Mouse (Mus musculus) thymus, postnatal 0 days (tissue): ENCODE data around the gene Car3. TPM values are rescaled to one million over a fixed set of nuclear protein-coding genes. Genes with fewer than 3 reads are reported as not detected.

Source experiments
- DNase-seq: peaks from one replicate; pipeline ENCODE4 v3.0.0-alpha.2; 2015; ENCODE audit warnings: low spot score
- polyA plus RNA-seq: library from polyadenylated mRNA; unstranded; fragments of >200 nt; fragmentation: Nextera tagmentation; extraction: Ambion mirVana; gene quantifications from 2 replicates; pipeline ENCODE4 v1.2.1, GENCODE M21; 2015

The Car3 gene
- polyA plus RNA-seq, 1 experiment from 2014 or later: 23.5 TPM

- DNase-seq: peak; percentile 70
Measured at GRCm38 (mm10) chr3:14874402-14875040, 11.2 kb downstream of the Car3 start.

- no peak for DNase-seq
Measured at GRCm38 (mm10) chr3:14876325-14876918, 13.1 kb downstream of the Car3 start.

- no peak for DNase-seq
Measured at GRCm38 (mm10) chr3:14877251-14877909, 14.1 kb downstream of the Car3 start.

GRCm38 (mm10) chr3:14878749-14879223 is 15.5 kb downstream of the Car3 start:
- DNase-seq: no peak

GRCm38 (mm10) chr3:14879293-14879692 is 16.0 kb downstream of the Car3 start:
- no peak for DNase-seq

GRCm38 (mm10) chr3:14880277-14880676 is 17.0 kb downstream of the Car3 start:
- DNase-seq: no peak

GRCm38 (mm10) chr3:14882005-14882404 is 18.7 kb downstream of the Car3 start:
- DNase-seq: no peak

- no peak for DNase-seq
Measured at GRCm38 (mm10) chr3:14882756-14883155, 19.4 kb downstream of the Car3 start.

GRCm38 (mm10) chr3:14884826-14885225 is 21.5 kb downstream of the Car3 start:
- no peak for DNase-seq

GRCm38 (mm10) chr3:14886102-14887098 is 23.1 kb downstream of the Car3 start, which contains the start of gene Car2:
Gene Car2, plus strand, starts transcription at chr3:14886273.
- DNase-seq: peak; percentile 38

- DNase-seq: peak; percentile 11
Measured at GRCm38 (mm10) chr3:14887134-14887666, 23.9 kb downstream of the Car3 start.

GRCm38 (mm10) chr3:14887686-14888295 is 24.5 kb downstream of the Car3 start:
- no peak for DNase-seq

- no peak for DNase-seq
Measured at GRCm38 (mm10) chr3:14888549-14888948, 25.2 kb downstream of the Car3 start.

- no peak for DNase-seq
Measured at GRCm38 (mm10) chr3:14889085-14889484, 25.8 kb downstream of the Car3 start.

GRCm38 (mm10) chr3:14889716-14890409 is 26.6 kb downstream of the Car3 start:
- DNase-seq: no peak

- DNase-seq: no peak
Measured at GRCm38 (mm10) chr3:14892991-14893390, 29.7 kb downstream of the Car3 start.

- no peak for DNase-seq
Measured at GRCm38 (mm10) chr3:14893700-14894099, 30.4 kb downstream of the Car3 start.

- no peak for DNase-seq
Measured at GRCm38 (mm10) chr3:14895333-14895732, 32.0 kb downstream of the Car3 start.

GRCm38 (mm10) chr3:14897770-14898169 is 34.5 kb downstream of the Car3 start:
- DNase-seq: no peak

- no peak for DNase-seq
Measured at GRCm38 (mm10) chr3:14903380-14903779, 40.1 kb downstream of the Car3 start.
